Mouse (Mus musculus) cortical plate, adult 2 months (tissue): ENCODE measurements at regions not wholly inside any gene's neighbourhood (a gene's known extent, or its start where the extent isn't known, plus 50 kb on each side); places are given as distances from the start of the nearest gene placed in this dataset.
A peak's percentile ranks its signal among the peaks of the same experiment; 100 is the strongest.

ENCODE experiments used
- H3K27ac ChIP-seq: fragments of 200-500 bp; 2 replicates; pipeline ENCODE4 v1.5.1; 2012; ENCODE audit warnings: low read length, control low read depth, inconsistent platforms; ENCODE audit not compliant: insufficient read depth
- H3K4me1 ChIP-seq: fragments of 200-500 bp; 2 replicates; pipeline ENCODE4 v1.6.1; 2011; ENCODE audit warnings: low read length; ENCODE audit not compliant: control insufficient read depth, insufficient read depth
- H3K4me3 ChIP-seq: fragments of 200-500 bp; 2 replicates; pipeline ENCODE4 v1.5.1; 2011; ENCODE audit warnings: mild to moderate bottlenecking, low read length, control low read depth; ENCODE audit not compliant: insufficient read depth
- CTCF ChIP-seq: fragments of 200-500 bp; IDR thresholded peaks from 2 replicates; pipeline ENCODE4 v1.5.1; 2011; ENCODE audit warnings: mild to moderate bottlenecking, control low read depth, low read length; ENCODE audit not compliant: insufficient read depth; ENCODE audit errors: extremely low read depth
- POLR2A ChIP-seq: fragments of 200-500 bp; IDR thresholded peaks from 2 replicates; pipeline ENCODE4 v1.6.1; 2011; ENCODE audit warnings: mild to moderate bottlenecking, low read length, control low read depth; ENCODE audit not compliant: insufficient read depth; ENCODE audit errors: extremely low read depth

DNA sequence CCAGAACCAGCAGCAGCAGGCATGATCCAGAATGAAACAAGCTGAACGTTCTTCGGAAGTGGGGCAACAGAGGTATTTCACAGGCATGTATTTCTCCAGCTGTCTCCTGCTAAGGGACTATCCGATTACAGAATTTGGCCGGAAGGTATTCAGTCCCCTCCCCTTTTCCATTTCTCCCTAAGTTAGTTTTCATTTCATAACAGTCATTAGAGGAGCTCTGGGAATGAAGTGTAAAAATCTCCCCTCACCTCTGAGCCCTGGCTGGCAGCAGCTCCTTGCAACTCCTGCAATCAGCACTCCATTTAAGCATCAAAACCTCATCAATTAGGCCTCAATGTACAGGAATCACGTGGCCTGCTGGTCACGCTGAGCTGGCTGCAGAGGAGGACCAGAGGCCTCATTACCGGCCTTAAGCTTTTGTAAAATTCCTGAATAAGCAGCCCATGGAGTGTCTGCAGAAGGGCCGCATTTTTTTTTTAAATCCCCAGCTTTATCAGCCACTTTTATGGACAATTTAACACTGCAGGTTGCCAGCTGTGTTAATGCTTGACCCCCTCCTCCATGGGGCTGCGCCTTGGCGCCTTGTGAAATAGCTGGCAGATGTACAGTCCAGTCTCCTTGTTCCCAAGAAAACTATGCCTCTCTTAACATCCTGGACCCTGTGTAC lies 456.1 kb upstream of the Kirrel3 start:
- no peak overlapping the region for H3K4me3 ChIP-seq
- H3K27ac ChIP-seq: no peak overlapping the region
- TF ChIP-seq POLR2A (no peak), CTCF (no peak)
- H3K4me1 ChIP-seq: no peaks in the 10 kb centered on the region

DNA sequence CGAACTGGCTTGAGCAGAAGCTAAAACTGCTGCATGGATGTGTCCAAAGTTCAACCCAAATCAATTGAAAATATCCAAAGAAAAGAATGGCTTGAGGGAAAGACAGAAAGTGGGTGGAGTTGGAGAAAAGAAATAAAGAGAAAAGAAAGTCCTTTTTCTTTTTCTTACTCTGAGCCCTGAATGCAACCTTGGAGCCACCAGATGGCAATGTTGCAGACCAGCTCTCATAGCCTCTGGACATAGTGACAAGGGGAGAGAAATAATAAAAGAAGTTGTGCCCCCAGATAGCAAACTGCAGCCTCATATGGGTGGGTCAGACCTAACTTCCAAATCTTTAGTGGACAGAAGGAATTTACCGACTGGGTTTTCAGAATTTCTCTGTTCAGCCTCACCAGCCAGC lies 431.3 kb upstream of the Kirrel3 start:
- H3K4me3 ChIP-seq: no peak overlapping the region
- TF ChIP-seq CTCF (peak; percentile 42), POLR2A (no peak)
- H3K27ac ChIP-seq: no peak overlapping the region
- H3K4me1 ChIP-seq: no peaks in the 10 kb centered on the region
